Mouse (Mus musculus): Measurements from ENCODE around the gene Trcg1. TPM values are rescaled to one million over a fixed set of nuclear protein-coding genes. Genes with fewer than 3 reads are reported as not detected.

Trcg1 gene
- total RNA-seq, 2 experiments from 2014 or later = not detected

Other genes starting within 250 kb of the Trcg1 start
- gene Ptpn9, start 241.6 kb upstream of the Trcg1 start, total RNA-seq (2021) = 10 to 100 TPM; 39.3 to 41.1 TPM
- 10 to 100 TPM; 53.0 to 59.1 TPM for gene Sin3a, start 164.5 kb upstream of the Trcg1 start, total RNA-seq (2021)
- gene Man2c1, start 105.9 kb upstream of the Trcg1 start, total RNA-seq (2021) = 100 to 1,000 TPM in 1 of 2 experiments, 10 to 100 TPM in 1; 84.2 to 121 TPM
- 10 to 100 TPM; 11.4 to 13.1 TPM for gene Neil1, start 88.3 kb upstream of the Trcg1 start, total RNA-seq (2021)
- 10 to 100 TPM; 48.8 to 57.6 TPM for gene Commd4, start 78.2 kb upstream of the Trcg1 start, total RNA-seq (2021)
- 10 to 100 TPM; 38.2 to 40.2 TPM for gene 1700017B05Rik, start 26.1 kb downstream of the Trcg1 start, total RNA-seq (2021)
- gene Ppcdc, start 203.6 kb downstream of the Trcg1 start, total RNA-seq (2021) = 10 to 100 TPM; 13.9 to 21.9 TPM
- 10 to 100 TPM; 15.2 to 19.9 TPM for gene Scamp5, start 231.5 kb downstream of the Trcg1 start, total RNA-seq (2021)